Mouse (Mus musculus) embryo, embryonic 10.5 days (tissue): ENCODE results near the gene Tmem254c.
"Not testable (repeated sequence)": the region's sequence is repeated elsewhere in the genome, so short reads cannot be mapped to it uniquely, and the experiment has no call there.

Experiments
- DNase-seq: peaks from one replicate; pipeline ENCODE4 v3.0.0-alpha.2; 2015; ENCODE audit warnings: low spot score

Gene Tmem254c

DNA sequence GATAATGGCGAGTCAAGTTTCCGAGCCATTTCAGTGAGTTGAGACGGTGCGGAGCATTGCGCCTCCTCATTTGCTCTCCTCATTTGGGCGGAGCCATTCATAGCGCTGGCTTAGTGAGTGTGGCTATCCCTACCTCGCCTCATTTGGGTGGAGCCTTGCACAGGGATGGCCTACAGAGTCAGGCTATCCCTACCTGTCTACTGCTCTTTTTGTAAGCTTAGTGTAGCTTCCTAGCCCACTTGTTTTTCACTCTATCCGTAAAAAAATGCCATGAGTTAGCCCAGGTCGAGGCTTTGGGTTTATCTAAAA is at the start of gene Tmem254c:
TSS of gene Tmem254c (minus strand) at position 31 of the 309 bp plus-strand sequence.
- not testable (repeated sequence) for DNase-seq

DNA sequence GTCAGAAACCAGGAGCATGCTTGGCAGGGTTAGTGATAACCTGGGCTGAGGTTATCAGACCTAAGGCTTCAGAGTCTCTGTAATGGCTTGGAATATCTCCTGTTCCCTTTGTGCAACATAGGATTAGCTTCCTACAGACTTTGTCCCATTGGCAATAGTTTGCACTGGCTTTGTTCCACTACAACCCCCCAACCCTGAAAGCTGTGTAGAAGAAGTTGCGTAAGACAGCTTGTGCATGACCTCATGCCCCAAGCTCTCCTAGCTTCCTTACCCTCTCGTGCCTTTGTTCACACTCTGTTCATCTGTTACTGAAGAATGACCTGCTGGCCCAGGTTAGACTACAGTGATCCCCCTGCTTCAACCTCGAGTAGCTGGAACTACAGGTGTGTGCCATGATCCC is 30.5 kb upstream of the Tmem254c start:
- not testable (repeated sequence) for DNase-seq

DNA sequence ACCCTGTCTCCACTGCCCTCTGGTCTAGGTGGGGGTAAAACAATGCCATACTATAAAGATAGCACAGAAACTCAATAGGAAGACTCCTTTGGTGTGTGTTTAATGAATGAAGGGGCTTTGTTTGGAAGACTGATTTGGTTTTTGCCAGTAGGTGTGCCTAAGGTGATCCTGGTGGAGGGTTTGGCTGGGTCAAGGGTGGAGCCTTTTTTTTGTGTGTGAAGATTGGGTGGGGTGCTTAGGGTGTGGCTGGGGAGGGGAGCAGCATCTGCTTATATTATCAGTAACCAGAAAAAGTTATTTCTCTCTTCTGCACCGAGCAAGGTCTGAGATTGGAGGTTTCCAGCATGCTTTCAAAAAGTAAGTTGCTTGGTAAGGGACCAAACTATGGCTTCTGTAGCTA is 14.8 kb upstream of the Tmem254c start, which contains the start of gene Cphx3:
TSS of gene Cphx3 (plus strand) at position 301 of the 400 bp plus-strand sequence.
- not testable (repeated sequence) for DNase-seq

DNA sequence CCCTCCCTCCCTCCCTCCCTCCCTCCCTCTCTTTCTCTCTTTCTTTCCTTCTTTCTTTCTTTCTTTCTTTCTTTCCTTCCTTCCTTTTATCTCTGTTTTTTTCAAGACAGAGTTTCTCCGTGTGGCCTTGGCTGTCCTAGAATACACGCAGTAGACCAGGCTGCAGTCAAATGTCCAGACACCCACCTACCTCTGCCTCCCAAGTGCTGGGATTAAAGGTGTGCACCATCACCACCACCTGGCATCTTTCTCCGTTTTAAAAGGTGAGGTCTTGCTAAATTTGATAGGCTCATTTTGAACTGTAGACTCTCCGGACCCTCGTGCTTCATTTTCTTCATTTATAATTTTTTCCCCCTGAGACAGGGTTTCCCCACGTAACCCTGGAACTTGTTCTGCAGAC is 14.1 kb upstream of the Tmem254c start, which contains the start of gene Cphx2:
TSS of gene Cphx2 (plus strand) at position 301 of the 400 bp plus-strand sequence.
- not testable (repeated sequence) for DNase-seq

DNA sequence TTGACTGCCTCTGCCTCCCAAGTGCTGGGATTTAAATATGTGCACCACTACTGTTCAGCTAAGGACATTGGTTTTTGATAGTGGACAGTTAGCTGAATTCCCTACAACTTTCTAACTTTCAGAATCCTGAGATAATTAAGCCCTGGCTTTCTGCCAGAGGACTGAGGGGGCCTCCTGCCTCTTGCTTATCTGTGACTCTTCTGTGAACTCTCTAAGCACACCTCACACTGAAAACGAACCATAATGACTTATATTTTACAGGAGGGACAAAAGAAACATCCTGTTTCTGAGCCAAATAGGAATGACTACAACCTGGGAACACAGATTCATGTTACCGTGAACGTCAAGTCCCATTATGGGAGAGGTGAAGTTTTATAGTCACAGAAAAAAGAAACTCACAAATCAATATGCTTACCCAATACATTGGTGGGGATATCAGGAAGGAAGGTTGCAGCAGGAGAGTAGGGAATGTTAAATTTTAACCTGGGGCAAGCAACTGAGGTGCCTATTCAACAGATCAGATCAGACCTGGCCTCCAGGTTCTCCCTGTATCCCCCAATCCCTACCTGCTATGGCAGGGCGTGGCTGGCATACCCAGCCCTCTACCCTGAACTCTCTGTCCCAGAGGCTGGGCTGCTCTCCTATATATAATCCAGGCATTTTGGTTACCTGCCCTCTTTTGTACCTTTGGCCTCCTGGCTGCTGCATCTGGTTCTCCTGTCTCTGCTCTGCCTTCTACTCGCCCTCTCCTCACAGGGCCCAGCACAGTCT is 9.7 kb upstream of the Tmem254c start:
- DNase-seq = not testable (repeated sequence)

DNA sequence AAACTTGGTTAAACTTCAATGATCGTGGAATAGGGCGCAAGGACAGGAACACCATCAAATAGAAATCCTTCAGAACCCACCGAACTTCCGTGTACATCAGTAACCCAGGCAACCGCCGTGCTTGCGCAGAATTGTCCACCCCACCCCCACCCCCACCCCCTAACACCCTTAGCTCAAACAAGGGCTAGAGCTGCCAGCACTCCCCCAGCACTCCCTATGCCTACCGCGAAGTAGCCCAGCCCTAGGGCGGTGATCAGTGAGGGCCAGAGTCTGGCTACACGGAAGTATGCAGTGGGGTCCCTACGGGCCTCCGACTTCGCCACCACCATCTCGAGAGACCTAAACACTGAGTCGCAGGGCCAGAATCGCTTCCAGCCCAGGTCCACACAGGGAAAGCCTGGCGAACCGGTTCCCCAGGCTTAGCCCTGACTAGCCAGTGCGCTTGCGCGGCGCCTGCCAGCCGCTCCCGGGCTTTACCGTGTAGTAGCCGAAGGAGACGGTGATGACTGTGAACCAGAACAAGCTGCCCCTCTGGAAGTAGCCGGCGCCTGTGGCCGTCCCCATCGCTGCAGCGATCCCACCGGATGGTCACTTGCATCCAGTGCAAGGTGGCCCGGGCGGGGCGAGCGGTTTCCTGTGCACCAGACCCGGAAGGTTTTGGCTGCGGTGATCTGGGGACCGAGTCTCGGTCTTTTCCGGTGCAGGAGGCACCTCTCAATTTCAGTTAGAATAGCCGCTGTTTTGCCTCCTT is 406 bp downstream of the Tmem254c start:
- DNase-seq = not testable (repeated sequence)

DNA sequence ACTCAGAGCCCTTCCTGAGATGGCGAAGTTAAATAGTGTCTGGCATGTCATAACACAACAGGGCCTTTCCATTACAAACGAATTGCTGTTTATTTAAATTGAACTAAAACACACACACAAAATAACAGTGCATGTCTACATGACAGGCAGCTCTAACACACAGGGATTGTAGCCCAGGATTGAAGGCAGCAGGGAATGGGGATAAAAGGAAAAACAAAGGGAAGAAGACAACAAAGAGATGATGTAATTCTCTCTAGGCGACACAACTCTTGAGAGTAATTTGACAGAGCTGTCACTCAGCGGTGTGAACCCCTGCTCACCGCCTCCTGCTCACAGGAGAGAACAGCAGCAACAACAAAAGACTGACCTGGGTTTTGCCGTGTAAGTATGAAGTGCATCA is 7.8 kb downstream of the Tmem254c start:
- not testable (repeated sequence) for DNase-seq

DNA sequence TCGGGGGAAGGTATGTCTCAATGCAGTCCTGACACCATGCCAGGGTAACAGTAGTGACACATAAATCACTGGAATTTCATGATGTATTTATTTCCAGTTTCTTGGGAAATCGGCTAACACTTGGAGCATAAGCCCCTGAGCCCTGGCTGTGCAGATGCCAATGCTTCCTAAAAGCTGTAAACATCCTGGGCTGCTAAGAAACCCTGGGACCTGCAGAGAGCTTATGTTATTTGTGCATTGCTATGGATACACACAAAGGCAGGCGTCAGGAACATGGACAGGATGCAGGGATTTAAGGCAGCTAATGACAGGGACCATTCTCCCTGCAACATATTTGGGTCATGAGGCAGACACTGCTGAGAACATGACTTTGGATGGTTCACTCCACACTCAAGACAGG is 9.0 kb downstream of the Tmem254c start:
- DNase-seq = not testable (repeated sequence)

DNA sequence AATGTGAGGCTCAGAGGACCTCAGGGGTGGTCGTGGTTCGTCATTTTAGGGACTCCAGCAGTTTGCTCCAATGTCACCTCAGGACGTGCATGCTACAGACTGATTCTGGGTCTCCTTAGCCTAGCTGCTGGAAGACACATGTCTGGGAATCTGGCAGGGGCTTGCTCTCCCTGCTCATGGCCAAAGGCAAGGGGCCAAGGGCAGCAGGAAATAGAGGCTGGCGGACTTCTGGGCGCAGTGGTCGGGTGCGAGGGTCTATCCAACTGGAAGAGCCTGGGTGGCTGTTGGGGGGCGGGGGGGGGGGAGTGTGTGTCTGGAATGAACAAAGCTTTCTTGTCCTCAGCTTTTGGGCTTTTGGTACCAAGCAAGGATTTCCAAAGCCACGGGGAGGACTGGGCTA is 18.4 kb downstream of the Tmem254c start:
- DNase-seq = not testable (repeated sequence)

DNA sequence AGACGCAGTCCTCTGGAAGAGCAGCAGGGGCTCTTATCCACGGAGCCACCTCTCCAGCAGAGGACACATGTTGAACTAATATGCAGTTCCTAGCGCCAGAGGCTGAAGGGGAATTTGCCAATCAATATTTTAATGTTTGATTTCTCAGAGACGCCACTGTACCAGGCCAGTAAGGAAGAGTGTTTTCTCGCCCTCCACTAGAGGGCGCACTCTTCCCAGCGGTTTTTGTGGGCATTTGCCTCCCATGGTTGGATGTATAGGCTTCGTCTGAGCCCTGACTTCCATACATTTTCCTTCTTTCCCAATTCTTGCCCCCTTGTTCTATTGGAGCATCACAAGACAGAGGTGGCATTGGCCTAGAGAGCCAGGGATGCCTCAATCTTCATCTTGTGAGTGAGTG is 20.1 kb downstream of the Tmem254c start:
- not testable (repeated sequence) for DNase-seq

DNA sequence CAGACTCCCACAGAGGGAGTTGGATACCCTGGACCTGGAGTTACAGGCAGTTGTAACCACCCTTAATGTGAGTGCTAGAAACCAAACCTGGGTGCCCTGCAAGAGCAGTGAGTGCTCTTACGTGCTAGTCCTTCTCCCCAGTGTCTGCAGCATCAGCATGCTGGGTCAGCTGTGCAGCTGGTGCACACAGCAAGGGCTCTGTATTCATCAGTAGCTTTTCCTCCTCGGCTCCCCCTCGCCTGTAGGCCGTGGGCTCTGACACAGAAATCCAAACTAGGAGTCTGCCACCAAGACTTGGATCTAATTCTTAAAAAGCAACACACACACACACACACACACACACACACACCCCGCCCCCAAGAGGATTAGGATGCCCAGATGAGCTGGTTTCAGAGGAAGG is 22.1 kb downstream of the Tmem254c start:
- DNase-seq = not testable (repeated sequence)

DNA sequence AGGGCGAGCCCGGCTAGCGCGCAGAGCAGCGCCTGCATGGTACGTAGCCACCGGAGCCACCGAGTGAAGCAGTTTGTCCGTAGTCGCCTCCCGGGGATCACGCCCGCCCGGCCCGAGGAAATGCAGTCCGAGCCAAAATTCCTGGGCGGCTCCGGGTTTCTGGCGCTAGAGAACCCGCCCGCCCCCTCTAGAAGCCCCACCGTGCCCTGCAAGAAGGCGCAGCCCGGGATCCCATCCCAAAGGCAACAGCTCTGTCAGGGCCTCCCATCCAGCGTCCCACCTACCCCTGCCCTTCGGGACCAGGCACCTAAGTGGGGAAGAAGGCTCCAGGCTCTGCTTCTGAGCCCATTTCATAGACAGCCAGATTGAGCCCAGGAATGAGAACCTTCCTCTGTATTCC is 24.5 kb downstream of the Tmem254c start, which contains the start of gene Gm9780:
TSS of gene Gm9780 (minus strand) at position 101 of the 400 bp plus-strand sequence.
- DNase-seq = not testable (repeated sequence)

DNA sequence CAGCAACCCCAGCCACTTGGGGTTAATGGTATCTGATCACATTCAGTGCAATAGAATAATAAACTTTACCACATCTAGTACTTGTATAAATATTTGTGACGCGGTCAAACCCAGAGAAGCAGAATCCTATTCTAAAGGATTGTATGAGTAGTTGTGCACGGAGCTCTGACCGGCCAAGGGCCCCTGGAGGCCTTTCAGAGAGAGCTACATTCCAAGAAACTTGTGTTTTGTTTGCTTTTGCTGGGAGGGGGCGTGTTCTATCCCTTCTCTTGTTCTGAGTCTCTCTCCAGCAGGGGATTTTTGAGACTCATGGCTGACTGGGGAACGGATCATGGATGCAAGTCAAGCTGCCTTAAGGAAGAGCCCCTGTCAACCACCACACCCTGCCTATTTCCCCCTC is 31.7 kb downstream of the Tmem254c start:
- not testable (repeated sequence) for DNase-seq

DNA sequence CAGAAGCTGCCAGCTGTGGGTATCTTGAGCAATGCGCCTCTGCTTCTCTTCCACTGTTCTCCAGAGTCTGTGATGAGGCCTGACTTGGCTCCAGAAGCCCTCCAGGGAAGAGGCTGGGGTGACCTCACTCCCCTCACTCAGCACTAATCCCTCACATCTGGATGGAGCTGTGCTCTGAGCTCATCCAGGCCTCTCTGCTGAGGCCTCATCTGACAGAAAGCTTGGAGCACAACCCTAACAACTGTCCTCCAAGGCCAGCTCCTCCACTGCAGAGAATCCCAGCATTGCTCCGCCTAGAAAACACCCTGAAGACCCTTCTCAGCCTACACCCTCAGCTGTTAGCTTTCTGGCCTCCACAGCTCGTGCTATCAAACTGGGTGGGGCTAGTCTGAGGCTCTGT is 32.8 kb downstream of the Tmem254c start:
- not testable (repeated sequence) for DNase-seq

DNA sequence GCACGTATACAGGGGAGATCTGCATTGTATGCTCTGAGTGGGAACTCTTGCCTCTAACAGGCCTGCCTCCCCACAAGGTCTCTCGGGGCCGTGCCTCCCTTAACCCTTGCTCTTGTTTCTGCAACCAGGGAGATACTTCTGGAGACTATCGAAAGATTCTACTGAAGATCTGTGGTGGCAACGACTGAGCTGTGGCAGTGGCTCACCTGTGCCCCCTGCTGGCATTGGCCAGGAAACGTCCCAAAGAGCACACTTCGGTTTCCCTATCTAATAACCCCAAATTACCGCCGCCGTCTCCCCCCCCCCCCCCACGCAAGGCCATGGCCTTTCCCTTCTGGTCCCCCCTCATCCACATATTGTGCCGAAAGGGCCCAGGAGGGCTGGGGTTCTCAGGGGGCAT is 41.5 kb downstream of the Tmem254c start:
- not testable (repeated sequence) for DNase-seq

DNA sequence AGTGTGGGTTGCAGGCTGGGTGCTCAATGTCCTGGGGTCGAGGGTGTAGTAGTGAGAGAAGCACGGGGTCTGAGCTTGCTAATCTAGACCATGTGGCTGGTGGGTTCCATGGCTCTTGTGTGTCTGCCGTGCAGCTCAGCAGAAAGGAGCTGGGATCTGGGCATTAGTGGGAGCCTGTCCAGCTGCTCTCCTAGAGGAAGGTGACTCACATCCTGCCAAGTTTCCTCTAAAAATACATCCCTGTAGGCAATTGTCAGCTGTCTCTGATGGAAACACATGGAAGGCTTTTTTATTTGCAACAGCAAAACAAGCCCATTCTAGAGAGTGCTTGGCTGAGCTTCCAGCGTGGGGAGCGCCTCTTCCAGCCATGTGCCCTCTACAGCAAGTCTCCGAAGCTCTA is 44.3 kb downstream of the Tmem254c start:
- not testable (repeated sequence) for DNase-seq

DNA sequence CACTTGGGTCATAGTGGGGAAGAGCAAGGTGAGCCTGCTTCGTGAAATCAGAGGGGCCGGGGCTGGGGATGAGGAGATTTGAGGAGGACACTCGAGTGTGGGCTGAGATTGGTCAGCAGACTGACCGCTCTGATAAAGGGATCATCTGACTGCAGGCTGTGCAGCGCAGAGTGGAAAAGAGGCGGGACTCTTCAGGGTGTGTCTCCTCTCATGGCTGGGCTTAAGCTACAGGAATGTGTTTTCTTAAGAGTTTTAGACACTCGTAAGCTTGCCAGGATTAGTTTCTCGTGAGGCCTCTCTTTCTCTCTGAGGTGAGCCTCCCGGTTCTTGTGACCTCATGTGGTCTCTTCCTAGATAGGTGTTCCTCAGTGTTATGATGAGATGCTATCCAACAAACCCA is 45.6 kb downstream of the Tmem254c start:
- not testable (repeated sequence) for DNase-seq

DNA sequence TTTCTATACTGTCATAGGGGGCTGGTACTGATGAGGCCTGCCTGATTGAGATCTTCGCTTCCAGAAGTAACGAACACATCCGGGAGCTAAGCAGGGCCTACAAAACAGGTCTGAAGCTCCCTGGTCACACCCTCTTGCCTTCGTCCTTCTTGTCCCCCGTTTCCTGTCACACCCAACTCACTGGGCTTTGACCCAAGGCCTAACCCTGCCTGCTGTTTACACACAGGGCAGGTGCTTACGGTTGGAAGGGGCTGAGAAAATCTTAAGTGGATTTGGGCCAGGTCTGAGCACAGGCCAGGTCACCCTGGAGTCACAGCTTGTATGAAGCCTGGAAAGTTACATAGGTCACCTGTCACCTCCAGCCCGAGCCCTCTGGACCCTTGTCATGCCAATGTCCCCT is 50.7 kb downstream of the Tmem254c start:
- DNase-seq = not testable (repeated sequence)
